Mouse (Mus musculus): ENCODE data around the gene C1galt1. TPM values are rescaled to one million over a fixed set of nuclear protein-coding genes. Genes with fewer than 3 reads are reported as not detected.

The C1galt1 gene
- polyA plus RNA-seq, 1 experiment from 2014 or later: 6.1 TPM

- H3K4me2 ChIP-seq (ENCODE audit: low read length): no peak overlapping the region
- no peaks in the 10 kb centered on the region for H3K27me3 ChIP-seq (replicated peaks; ENCODE audit: control insufficient read depth, insufficient read depth, low read length)
- no peak overlapping the region for H3K9ac ChIP-seq (ENCODE audit: low read length)
- H3K4me1 ChIP-seq (replicated peaks; ENCODE audit: control insufficient read depth, insufficient read depth, low read length): no peaks in the 10 kb centered on the region
- H3K36me3 ChIP-seq (ENCODE audit: control insufficient read depth, insufficient read depth, low read length): no peaks in the 10 kb centered on the region
- ATAC-seq (replicated peaks; ENCODE audit: low FRiP score, low TSS enrichment, low read depth) (no peak), DNase-seq (ENCODE audit: low spot score) (no peak)
- no peaks in the 10 kb centered on the region for H3K9me3 ChIP-seq (ENCODE audit: control insufficient read depth, low read length)
- 59% methylated on average over 1 of the region's 1 CpGs for WGBS
- H3K4me3 ChIP-seq (ENCODE audit: low read depth, low read length): no peak overlapping the region
- no peak overlapping the region for H3K27ac ChIP-seq (ENCODE audit: low read depth)
These were observed 37.0 kb downstream of the C1galt1 start for GRCm38 (mm10) chr6:7881595-7882128.

GRCm38 (mm10) chr6:7882520-7882919, 37.9 kb downstream of the C1galt1 start:
- Histone ChIP-seq H3K9ac (ENCODE audit: low read length) (no peak overlapping the region), H3K27me3 (replicated peaks; ENCODE audit: control insufficient read depth, insufficient read depth, low read length) (no peaks in the 10 kb centered on the region), H3K4me1 (replicated peaks; ENCODE audit: control insufficient read depth, insufficient read depth, low read length) (no peaks in the 10 kb centered on the region), H3K9me3 (ENCODE audit: control insufficient read depth, low read length) (no peaks in the 10 kb centered on the region), H3K27ac (ENCODE audit: low read depth) (no peak overlapping the region), H3K4me3 (ENCODE audit: low read depth, low read length) (no peak overlapping the region), H3K4me2 (ENCODE audit: low read length) (no peak overlapping the region), H3K36me3 (ENCODE audit: control insufficient read depth, insufficient read depth, low read length) (no peaks in the 10 kb centered on the region)
- 64% methylated on average over 13 of the region's 13 CpGs for WGBS
- ATAC-seq (replicated peaks; ENCODE audit: low FRiP score, low TSS enrichment, low read depth) (no peak), DNase-seq (ENCODE audit: low spot score) (no peak)

GRCm38 (mm10) chr6:7885994-7886684, 41.5 kb downstream of the C1galt1 start:
- 63% methylated on average over 5 of the region's 5 CpGs for WGBS

GRCm38 (mm10) chr6:7886685-7887004, 42.0 kb downstream of the C1galt1 start:
- Histone ChIP-seq H3K36me3 (ENCODE audit: control insufficient read depth, insufficient read depth, low read length) (no peaks in the 10 kb centered on the region), H3K27ac (ENCODE audit: low read depth) (no peak overlapping the region), H3K4me2 (ENCODE audit: low read length) (no peak overlapping the region), H3K9me3 (ENCODE audit: control insufficient read depth, low read length) (no peaks in the 10 kb centered on the region), H3K4me1 (replicated peaks; ENCODE audit: control insufficient read depth, insufficient read depth, low read length) (no peaks in the 10 kb centered on the region), H3K27me3 (replicated peaks; ENCODE audit: control insufficient read depth, insufficient read depth, low read length) (no peaks in the 10 kb centered on the region), H3K4me3 (ENCODE audit: low read depth, low read length) (no peak overlapping the region), H3K9ac (ENCODE audit: low read length) (no peak overlapping the region)
- ATAC-seq (replicated peaks; ENCODE audit: low FRiP score, low TSS enrichment, low read depth) (no peak), DNase-seq (ENCODE audit: low spot score) (no peak)
- 60% methylated on average over 2 of the region's 2 CpGs for WGBS

More at GRCm38 (mm10) chr6:7885994-7886684, 41.5 kb downstream of the C1galt1 start:
- no peaks in the 10 kb centered on the region for H3K9me3 ChIP-seq (ENCODE audit: control insufficient read depth, low read length)
- no peaks in the 10 kb centered on the region for H3K36me3 ChIP-seq (ENCODE audit: control insufficient read depth, insufficient read depth, low read length)
- H3K4me3 ChIP-seq (ENCODE audit: low read depth, low read length): no peak overlapping the region
- H3K9ac ChIP-seq (ENCODE audit: low read length): no peak overlapping the region
- no peak for ATAC-seq (replicated peaks; ENCODE audit: low FRiP score, low TSS enrichment, low read depth)
- H3K27ac ChIP-seq (ENCODE audit: low read depth): no peak overlapping the region
- no peaks in the 10 kb centered on the region for H3K27me3 ChIP-seq (replicated peaks; ENCODE audit: control insufficient read depth, insufficient read depth, low read length)
- no peaks in the 10 kb centered on the region for H3K4me1 ChIP-seq (replicated peaks; ENCODE audit: control insufficient read depth, insufficient read depth, low read length)
- H3K4me2 ChIP-seq (ENCODE audit: low read length): no peak overlapping the region
- no peak for DNase-seq (ENCODE audit: low spot score)

GRCm38 (mm10) chr6:7896339-7896738, 51.7 kb downstream of the C1galt1 start:
- DNase-seq (ENCODE audit: low spot score) (no peak), ATAC-seq (replicated peaks; ENCODE audit: low FRiP score, low TSS enrichment, low read depth) (no peak)
- Histone ChIP-seq H3K9me3 (ENCODE audit: control insufficient read depth, low read length) (no peaks in the 10 kb centered on the region), H3K4me3 (ENCODE audit: low read depth, low read length) (no peak overlapping the region), H3K9ac (ENCODE audit: low read length) (no peak overlapping the region), H3K27ac (ENCODE audit: low read depth) (no peak overlapping the region), H3K4me1 (replicated peaks; ENCODE audit: control insufficient read depth, insufficient read depth, low read length) (no peaks in the 10 kb centered on the region), H3K36me3 (ENCODE audit: control insufficient read depth, insufficient read depth, low read length) (no peaks in the 10 kb centered on the region), H3K4me2 (ENCODE audit: low read length) (no peak overlapping the region), H3K27me3 (replicated peaks; ENCODE audit: control insufficient read depth, insufficient read depth, low read length) (no peaks in the 10 kb centered on the region)
- WGBS: 82% methylated on average over 5 of the region's 5 CpGs

- no peak overlapping the region for H3K4me3 ChIP-seq (ENCODE audit: low read depth, low read length)
- no peak for DNase-seq (ENCODE audit: low spot score)
- H3K4me1 ChIP-seq (replicated peaks; ENCODE audit: control insufficient read depth, insufficient read depth, low read length): no peaks in the 10 kb centered on the region
- 78% methylated on average over 2 of the region's 2 CpGs for WGBS
- no peaks in the 10 kb centered on the region for H3K36me3 ChIP-seq (ENCODE audit: control insufficient read depth, insufficient read depth, low read length)
- H3K9ac ChIP-seq (ENCODE audit: low read length): no peak overlapping the region
- H3K4me2 ChIP-seq (ENCODE audit: low read length): no peak overlapping the region
- H3K9me3 ChIP-seq (ENCODE audit: control insufficient read depth, low read length): no peaks in the 10 kb centered on the region
- no peaks in the 10 kb centered on the region for H3K27me3 ChIP-seq (replicated peaks; ENCODE audit: control insufficient read depth, insufficient read depth, low read length)
- no peak overlapping the region for H3K27ac ChIP-seq (ENCODE audit: low read depth)
- ATAC-seq (replicated peaks; ENCODE audit: low FRiP score, low TSS enrichment, low read depth): no peak
These were observed 67.4 kb downstream of the C1galt1 start for GRCm38 (mm10) chr6:7912015-7912414.

Other genes starting within 250 kb of the C1galt1 start
- gene Asns, start 151.6 kb upstream of the C1galt1 start, polyA plus RNA-seq (2014; fragmentation: Nextera tagmentation; extraction: Ambion mirVana): 70.8 and 89.0 TPM in 2 replicates